Mouse (Mus musculus) brain, embryonic 14.5 days (tissue): ENCODE measurements around the gene Crim1.

Experiments used
- CTCF ChIP-seq: fragments of 200-500 bp; IDR thresholded peaks from 2 replicates; pipeline ENCODE4 v1.5.1; 2012; ENCODE audit warnings: inconsistent platforms, mild to moderate bottlenecking, moderate library complexity, borderline replicate concordance; ENCODE audit not compliant: insufficient read depth, insufficient read length; ENCODE audit errors: extremely low read depth
- POLR2A ChIP-seq: fragments of 200-500 bp; IDR thresholded peaks from 2 replicates; pipeline ENCODE4 v1.6.1; 2012; ENCODE audit warnings: mild to moderate bottlenecking, inconsistent platforms, borderline replicate concordance; ENCODE audit not compliant: poor library complexity, insufficient read depth, insufficient read length, severe bottlenecking; ENCODE audit errors: extremely low read depth

DNA sequence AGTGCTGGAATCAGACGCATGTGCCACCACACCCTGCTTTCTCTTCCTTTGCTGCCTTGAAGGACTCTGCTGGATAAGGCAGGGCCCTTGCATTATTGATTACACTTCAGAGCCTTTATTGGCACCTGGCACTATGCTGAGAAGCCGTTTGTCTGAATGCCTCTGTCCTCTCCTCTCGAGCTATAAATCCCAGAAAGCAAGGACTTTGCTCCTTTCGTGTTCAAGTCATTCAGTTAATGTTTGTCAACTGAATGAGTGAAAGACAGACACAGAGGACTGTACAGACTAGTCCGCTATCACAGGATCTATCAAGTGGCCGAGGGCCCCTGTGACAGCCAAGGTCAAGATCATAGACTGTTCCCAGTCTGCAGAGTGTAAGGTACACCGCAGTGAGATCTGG lies 73.8 kb downstream of the Crim1 start:
- TF ChIP-seq POLR2A, result no peak
- no peak for TF ChIP-seq CTCF
